Mouse (Mus musculus): ENCODE measurements around the gene Rpp14. TPM values are rescaled to one million over a fixed set of nuclear protein-coding genes. Genes with fewer than 3 reads are reported as not detected.

The Rpp14 gene
- 46.3 TPM for polyA plus RNA-seq (2015; fragmentation: Illumina TruSeq; extraction: RNeasy Lipid Tissue Mini Kit (QIAGEN cat#74804); ENCODE audit: low read depth, low replicate concordance)

GRCm38 (mm10) chr14:8080165-8080679, at the start of gene Rpp14:
Gene Rpp14, plus strand, starts transcription at chr14:8080367.

DNA sequence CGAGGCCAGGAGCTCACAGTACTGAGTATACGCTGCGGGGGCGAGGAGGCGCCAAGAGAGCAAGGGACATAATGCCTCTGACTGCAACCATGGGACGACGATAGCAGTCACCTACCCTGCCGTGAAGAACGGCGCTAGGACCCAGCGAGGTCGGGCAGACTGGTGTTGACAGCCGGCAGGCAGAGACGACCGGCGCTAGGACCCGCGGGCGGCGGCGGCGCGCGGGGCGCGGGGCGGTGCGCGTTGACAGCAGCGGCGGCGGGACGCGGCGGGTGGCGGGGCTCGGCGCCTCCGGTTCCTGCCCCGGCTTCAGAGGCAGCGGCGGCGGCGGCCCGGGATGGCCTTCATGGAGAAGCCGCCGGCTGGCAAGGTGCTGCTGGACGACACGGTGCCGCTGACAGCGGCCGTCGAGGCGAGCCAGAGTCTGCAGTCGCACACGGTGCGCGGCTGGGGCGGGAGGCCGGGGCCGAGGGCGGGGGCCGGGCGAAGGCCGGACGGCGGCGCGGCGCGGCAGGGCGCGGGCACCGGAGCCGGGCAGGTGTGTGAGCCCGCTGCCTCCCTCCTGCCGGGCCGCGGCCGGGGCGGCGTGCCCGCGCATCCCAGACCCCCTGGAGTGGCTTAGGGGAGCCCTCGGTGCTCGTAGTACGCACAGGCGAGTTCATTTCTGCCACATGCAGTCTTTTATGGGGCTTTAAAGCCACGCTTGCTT, 18.0 kb downstream of the Rpp14 start, which contains the start of gene Pxk:
Gene Pxk (plus strand): TSS at position 234 of the 709 bp plus-strand sequence.

Other genes starting within 250 kb of the Rpp14 start
- gene Gm45521, start 123.1 kb upstream of the Rpp14 start, polyA plus RNA-seq (2015; fragmentation: Illumina TruSeq; extraction: RNeasy Lipid Tissue Mini Kit (QIAGEN cat#74804); ENCODE audit: low read depth, low replicate concordance), result not detected
- not detected for gene Dnase1l3, start 85.8 kb upstream of the Rpp14 start, polyA plus RNA-seq (2015; fragmentation: Illumina TruSeq; extraction: RNeasy Lipid Tissue Mini Kit (QIAGEN cat#74804); ENCODE audit: low read depth, low replicate concordance)
- gene Abhd6, start 77.5 kb upstream of the Rpp14 start, polyA plus RNA-seq (2015; fragmentation: Illumina TruSeq; extraction: RNeasy Lipid Tissue Mini Kit (QIAGEN cat#74804); ENCODE audit: low read depth, low replicate concordance), result 66.1 TPM
- gene Pxk, start 17.8 kb downstream of the Rpp14 start, polyA plus RNA-seq (2015; fragmentation: Illumina TruSeq; extraction: RNeasy Lipid Tissue Mini Kit (QIAGEN cat#74804); ENCODE audit: low read depth, low replicate concordance), result 31.4 TPM
- 222 TPM for gene Pdhb, start 92.7 kb downstream of the Rpp14 start, polyA plus RNA-seq (2015; fragmentation: Illumina TruSeq; extraction: RNeasy Lipid Tissue Mini Kit (QIAGEN cat#74804); ENCODE audit: low read depth, low replicate concordance)
- gene Kctd6, start 133.8 kb downstream of the Rpp14 start, polyA plus RNA-seq (2015; fragmentation: Illumina TruSeq; extraction: RNeasy Lipid Tissue Mini Kit (QIAGEN cat#74804); ENCODE audit: low read depth, low replicate concordance), result 41.3 TPM
- gene Acox2, start 179.0 kb downstream of the Rpp14 start, polyA plus RNA-seq (2015; fragmentation: Illumina TruSeq; extraction: RNeasy Lipid Tissue Mini Kit (QIAGEN cat#74804); ENCODE audit: low read depth, low replicate concordance), result 0.15 TPM
- gene Fam107a, start 237.7 kb downstream of the Rpp14 start, polyA plus RNA-seq (2015; fragmentation: Illumina TruSeq; extraction: RNeasy Lipid Tissue Mini Kit (QIAGEN cat#74804); ENCODE audit: low read depth, low replicate concordance), result 410 TPM